Mouse (Mus musculus) heart, adult 10 weeks (tissue): ENCODE measurements around the gene Gna13. TPM values are rescaled to one million over a fixed set of nuclear protein-coding genes. Genes with fewer than 3 reads are reported as not detected.

ENCODE experiments used
- polyA plus RNA-seq: library from polyadenylated mRNA; stranded (reverse); fragments of 350-450 nt; fragmentation: Illumina TruSeq; extraction: RNeasy Lipid Tissue Mini Kit (QIAGEN cat#74804); gene quantifications from one replicate; pipeline ENCODE4 v1.2.3, GENCODE M21; 2014; ENCODE audit warnings: low read depth, low replicate concordance

Gene Gna13
- 17.8 TPM for polyA plus RNA-seq

DNA sequence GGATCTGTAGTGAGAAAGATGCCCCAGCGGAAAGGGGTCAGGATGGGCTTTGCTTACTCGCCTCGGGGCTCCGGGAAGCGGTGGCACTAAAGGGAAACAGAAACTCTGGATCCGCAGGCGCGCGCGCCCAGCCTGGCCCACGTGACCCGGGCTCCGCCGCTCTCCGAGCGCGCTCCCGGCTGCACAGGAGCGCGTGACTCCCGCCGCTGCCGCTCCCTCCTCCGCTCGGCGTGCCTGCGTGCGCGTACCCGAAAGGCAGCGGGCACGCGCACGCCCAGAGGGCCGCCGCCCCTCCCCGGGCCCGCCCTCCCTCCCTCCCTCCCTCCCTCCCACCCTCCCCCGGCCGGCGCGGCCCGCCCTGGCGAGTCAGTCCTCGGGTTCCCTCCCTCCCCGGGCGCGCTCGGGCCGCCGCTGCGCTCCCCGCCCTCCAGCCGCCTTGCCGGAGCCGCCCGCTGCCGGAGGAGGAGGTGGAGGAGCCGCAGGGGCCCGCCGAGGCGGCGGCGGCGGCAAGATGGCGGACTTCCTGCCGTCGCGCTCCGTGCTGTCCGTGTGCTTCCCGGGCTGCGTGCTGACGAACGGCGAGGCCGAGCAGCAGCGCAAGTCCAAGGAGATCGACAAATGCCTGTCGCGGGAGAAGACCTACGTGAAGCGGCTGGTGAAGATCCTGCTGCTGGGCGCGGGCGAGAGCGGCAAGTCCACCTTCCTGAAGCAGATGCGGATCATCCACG, at the start of gene Gna13:
TSS of gene Gna13 (plus strand) at position 369 of the 728 bp plus-strand sequence.

GRCm38 (mm10) chr11:109413617-109414016, 51.0 kb downstream of the Gna13 start, which contains the start of gene 9930022D16Rik:
TSS of gene 9930022D16Rik (plus strand) at chr11:109413917.

DNA sequence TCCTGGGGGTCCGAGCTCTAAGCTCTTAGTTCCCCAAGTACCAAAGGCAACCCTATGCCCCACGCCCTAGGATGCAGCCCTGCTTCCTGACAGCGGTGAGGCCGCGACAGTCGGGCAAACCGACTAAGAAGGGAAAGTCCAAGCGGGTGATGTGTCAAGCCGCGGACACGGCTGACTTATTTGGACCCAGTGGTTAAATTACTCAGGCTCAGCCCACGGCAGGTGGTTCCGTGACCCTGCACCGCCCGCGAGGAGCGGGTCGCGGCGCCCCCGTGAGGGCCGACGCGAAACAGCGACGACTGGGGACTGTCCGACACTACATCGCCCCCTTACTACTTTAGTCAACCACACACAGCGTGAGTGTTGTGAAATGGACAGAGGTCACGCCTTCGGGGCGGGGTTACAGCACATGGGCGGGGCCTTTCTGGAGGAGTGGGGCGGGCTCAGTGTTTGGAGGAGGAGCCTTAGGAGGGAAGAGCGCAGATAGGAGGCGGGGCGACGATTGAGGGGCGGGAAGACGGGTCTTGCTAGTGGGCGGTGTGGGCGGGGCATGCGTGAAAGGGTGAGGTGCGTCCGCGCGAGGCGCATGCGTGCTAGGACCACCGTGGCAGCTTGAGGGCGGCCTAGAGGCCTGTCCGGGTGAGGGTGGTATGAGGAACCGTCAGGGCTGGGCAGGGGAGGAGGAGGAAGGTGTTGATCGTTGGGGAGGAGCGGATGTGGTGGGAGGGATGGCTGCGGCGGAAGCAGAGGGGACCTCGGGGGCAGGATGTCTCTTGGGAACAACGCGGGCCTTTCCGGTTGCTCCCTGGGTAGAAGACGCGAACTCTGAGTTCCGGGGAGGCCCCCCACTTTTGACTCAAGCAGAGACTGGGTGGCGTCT, 63.0 kb downstream of the Gna13 start, which contains the start of gene Amz2:
TSS of gene Amz2 (plus strand) at position 555 of the 880 bp plus-strand sequence.

Other genes starting within 250 kb of the Gna13 start
- not detected for gene E030025P04Rik, start 218.5 kb upstream of the Gna13 start, polyA plus RNA-seq
- not detected for gene Rgs9, start 64.7 kb upstream of the Gna13 start, polyA plus RNA-seq
- not detected for gene 9930022D16Rik, start 51.1 kb downstream of the Gna13 start, polyA plus RNA-seq
- 67.6 TPM for gene Amz2, start 63.1 kb downstream of the Gna13 start, polyA plus RNA-seq
- 1.1 TPM for gene Arsg, start 110.5 kb downstream of the Gna13 start, polyA plus RNA-seq
- 5.7 TPM for gene Slc16a6, start 110.8 kb downstream of the Gna13 start, polyA plus RNA-seq
- 101 TPM for gene Wipi1, start 249.1 kb downstream of the Gna13 start, polyA plus RNA-seq